Mouse (Mus musculus) thymus, postnatal 25 days (tissue): ENCODE measurements at regions not wholly inside any gene's neighbourhood (a gene's known extent, or its start where the extent isn't known, plus 50 kb on each side); places are given as distances from the start of the nearest gene placed in this dataset.
A peak's percentile ranks its signal among the peaks of the same experiment; 100 is the strongest.

Experiments used
- DNase-seq: peaks from one replicate; pipeline ENCODE4 v3.0.0; 2022

DNA sequence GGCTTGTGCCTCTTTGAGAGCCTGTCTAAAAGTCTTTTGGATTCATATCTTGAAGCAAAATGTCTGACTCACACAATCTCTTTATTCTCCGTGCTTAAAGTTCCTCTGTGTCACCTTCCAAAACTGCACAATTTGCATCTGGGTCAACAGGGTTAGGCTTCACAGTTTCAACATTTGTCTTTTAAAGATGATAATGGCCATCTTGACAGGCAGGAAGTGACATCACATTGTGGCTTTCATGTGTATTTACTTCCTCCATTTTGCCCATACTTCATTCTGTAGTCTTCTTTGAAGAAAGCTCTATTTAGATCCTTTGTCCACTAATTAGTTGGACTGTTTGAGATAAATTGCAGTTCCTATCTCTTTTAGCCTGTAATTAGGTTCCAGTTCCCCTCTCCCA is 135.1 kb downstream of the Ndufa10 start:
- no peak for DNase-seq

DNA sequence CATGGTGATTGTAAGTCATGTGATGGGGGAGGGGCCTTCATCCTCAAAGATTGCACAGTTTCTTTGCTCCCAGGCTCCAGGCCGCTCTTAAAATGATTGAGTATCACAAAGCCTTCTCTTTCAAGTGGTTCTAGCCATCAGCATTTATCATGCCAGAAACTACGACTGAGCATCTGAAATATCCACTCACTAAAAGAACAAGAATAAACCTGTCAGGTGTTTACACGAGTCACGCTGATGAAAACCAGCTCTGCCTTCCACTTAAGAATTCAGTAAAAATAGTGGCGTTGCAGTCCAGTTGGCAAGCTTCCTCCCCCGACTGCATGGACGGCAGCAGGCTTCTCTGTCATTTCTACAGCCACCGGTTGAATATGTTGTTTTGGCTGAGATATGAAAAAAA is 136.2 kb downstream of the Ndufa10 start:
- DNase-seq = no peak

DNA sequence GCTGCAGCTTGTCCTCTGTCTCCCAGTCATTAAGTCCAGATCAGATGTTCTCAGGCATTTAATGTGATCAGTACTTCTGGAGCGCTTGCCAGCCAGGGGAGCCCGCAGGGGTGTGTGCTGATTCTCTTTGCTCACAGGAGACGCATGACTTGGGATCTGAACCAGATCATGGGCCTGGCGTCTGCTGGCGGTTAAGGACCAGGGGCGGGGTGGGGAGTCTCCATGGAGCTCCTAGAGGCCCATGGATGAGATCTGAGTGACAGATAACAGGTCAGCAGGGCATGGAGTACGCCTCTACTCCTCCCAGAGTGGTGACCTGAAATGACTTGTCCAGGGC is 136.7 kb upstream of the Hdac4 start:
- DNase-seq = no peak

DNA sequence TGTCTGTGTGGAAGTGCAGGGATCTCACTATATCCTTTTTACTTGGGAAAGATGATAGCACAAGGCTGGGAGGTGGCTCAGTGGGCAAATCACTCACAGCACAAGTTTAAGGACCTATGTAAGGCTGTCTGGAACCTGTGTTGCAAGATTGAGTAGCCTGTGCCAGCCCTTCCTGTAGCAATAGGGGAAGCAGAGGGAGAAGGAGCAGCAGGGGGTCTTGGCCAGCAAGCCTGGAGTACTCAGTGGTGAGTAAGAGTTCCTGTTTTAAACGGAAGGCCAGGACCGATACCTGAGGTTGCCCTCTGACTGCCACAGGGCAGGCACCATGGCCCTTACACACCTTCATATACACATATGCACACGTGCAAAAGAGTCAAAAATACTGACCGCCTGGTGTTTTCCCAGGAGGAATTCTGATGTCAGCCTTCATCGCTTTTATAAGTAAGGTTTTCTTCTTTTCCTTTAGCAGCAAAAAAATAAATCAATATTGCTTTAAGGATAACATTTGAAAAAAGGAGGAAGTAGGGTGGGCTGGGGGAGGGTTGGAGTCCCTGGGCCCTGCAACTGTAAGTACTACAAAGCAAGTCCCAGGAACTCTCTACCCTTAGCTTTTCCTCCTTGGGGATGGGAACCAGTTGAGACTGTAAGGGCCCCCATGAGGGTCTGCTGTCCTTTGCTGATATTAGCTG is 136.2 kb upstream of the Hdac4 start:
- DNase-seq = no peak

DNA sequence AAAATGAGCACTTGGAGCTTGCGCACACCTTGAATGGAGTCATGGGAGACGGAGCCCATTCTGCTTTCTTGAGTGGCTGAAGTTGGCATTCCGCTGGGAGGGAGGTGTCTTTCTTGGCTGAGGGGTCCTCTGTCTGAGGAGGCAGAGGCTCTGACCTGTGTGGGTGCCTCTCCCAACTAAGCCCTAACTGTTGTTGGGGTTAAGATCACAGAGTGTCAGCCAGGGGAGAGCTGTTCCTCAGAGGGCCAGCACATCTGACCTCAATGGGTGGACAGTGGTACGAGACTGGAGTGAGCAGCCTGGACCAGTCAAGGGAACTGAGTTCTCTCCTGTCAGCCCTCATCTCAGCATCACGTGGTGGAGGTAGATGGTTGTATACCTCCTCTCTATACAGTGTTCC is 134.7 kb upstream of the Hdac4 start:
- no peak for DNase-seq

DNA sequence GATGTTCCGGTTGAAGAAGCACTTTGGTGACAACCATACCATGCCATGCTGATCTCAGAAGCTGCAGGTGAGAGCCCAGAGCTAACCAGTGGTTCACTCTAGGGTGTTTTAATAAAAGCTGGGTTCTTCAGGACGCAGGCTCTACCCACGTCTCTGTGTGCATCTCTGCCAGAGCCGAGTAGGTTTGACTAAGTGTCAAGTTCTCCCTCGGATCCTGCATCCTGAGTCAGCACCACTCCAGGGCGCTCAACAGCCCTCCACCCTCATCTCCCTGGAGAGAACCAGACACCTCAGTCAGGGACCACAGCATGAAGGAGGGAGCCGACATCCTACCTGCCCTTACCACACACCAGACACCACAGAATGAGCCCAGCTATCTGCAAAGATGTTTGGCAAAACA is 134.0 kb upstream of the Hdac4 start:
- no peak for DNase-seq

DNA sequence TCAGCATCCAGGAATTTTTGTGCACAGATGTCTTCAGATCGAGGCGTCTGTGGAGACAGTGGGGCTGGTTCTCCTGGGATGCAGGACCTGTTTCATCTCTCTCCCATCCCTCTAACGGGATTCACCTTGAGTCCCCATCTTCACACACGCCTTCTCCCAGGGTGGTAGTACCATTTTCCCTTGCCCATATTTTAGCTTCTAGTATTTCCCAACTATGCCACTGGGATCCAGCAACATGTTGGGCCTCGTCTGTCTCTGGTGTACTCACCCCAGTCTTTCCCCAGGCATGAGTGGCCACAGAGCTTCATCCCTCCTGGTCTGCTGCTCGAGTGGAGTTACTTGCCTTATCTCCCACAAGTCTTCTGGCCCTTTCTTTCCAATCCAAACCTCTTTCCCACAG is 131.6 kb upstream of the Hdac4 start:
- DNase-seq = no peak

DNA sequence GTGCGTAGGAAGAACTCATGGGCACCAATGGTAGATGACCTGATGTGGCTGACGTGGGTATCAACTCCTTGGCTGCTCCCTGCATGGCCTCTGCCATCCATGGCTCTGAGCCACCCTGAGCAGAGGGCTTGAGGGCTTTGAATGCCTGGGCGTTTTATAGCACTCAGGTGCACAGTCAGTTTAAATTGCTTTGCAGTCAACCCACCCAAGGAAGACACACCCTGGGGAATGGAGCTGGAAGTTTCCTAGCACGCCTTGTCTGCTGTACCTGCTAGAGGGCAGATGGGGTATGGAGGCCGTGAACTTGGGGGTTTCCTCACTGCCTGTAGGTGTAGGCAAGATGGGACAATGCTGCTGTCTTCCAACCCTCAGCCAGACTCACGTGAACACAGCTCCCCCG is 129.8 kb upstream of the Hdac4 start:
- DNase-seq = no peak

DNA sequence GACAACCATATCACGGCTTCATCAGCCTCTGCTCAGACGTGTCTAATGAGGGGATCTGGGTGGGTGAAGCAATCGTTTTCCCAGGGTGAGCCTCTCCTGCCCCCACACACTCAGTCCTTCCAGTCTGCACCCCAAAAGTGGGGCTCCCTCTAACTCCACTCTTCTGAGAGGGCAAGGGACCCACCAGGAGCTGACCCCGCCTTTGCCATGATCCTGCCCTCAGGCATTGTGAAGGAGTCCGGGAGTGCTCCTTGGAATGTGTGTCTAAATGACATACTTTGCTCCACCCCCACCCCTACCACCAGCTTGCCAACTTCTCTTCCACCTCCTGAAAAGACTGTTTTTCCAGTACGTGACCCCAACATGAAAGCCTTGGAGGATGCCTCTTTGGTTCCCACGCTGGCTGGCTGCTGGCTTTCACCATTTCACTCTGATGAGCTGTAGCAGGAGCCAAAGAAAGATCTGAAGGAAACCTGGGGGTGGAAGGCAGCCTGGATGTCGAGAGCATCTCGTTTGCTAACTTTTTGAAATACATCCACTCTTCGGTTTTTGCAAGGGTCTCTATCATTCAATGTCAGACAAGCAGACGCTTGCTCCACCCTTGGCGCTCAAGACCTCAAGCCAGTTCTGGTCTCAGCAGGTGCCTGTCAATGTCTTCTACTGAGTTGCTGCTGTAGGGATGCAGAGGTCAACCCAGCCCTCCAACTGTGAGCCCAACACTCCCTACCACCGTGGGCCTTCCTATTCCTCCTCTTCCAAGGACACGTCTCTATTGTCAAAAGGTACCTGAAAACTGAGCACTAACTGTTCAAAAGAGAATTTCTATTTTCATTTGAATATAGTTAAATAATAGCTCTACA is 128.8 kb upstream of the Hdac4 start:
- no peak for DNase-seq

DNA sequence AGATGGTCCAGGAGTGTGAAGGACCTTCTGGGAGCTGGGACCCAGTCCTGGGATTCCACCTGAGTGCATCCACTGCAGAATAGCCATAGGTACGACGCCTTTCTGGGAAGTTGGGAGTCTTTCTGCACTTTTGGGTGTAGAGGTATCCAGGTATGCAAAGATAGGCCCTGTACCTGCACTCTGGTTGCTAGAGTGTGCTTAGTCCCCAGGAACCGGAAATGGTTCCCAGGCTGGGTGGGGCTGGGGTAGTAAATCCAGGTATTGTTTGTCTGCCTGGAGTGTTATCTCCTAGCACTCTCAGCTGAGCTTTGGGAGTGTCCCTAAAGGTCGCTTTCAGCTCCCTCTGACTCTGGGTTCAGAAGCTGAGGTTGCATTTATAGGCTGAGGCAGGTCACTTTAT is 121.6 kb upstream of the Hdac4 start:
- no peak for DNase-seq

DNA sequence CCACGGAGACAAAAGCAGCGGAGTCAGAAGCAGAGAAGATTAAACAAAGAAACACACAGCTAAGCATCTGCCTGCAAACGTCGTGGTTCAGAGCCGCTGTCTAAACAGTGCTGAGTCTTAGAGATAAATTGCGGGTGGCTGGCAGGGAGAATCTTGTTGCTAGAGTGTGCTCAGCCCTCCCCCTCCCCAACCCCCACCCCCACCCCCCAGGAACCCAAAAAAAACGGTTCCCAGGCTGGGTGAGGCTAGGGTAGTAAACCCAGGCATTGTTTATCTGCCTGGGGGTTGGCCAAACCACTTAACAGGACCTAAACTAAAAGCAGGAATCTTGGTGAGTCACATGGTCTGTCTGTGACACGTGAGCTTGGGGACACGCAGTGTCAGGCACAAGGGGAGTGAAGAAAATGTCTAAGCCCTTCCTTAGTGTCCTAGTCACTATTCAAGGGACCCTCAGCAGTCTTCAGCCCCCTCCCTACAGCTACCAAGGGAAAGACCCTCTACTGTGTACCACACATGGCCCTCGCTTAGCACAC is 120.8 kb upstream of the Hdac4 start:
- no peak for DNase-seq

DNA sequence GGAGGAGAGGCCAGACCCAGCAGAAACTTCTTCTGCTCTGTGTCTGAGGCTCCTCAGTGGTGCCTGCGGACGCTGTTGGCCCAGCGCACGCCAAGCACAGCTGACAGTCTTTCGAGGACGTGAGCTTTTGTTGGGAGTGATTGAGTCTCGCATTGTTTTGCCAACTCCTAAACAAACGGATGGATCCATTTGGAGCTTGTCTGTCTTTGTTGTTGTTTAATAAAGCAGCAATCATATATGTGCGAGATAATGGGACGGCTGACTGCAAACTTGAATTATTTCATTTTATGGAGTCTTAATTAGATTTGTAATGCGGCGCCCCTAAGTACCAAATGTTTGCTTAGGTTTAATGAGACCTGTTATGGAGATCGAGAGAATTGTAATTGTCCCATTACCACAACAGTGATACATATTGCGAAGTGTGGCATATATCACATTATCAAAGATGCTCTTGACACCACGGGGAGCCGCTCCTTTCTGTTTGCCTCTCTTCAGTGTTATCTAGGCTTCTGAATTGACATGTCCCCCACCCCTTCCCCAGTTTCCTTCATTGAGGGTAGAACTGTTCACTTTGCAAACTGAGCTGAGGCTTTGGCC is 117.6 kb upstream of the Hdac4 start:
- DNase-seq = no peak

DNA sequence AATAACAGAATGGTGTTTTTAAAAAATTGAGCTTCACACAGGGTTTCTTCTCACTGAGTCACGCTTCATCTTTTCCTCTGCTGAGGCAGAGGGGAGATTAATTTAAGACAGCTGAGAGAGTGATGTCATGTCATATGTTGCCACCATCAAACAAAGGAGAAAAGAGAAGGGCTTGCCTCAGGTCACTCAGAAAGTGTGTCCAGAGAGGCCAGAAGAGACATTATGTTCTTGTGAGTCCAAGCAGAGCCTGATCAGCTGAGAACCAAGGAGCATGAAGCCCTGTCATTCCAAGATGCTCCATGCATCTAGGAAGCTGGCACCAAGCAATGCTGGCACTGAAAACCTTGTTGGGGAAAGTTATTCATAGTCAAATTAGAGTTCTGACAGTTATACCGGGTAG is 114.4 kb upstream of the Hdac4 start:
- no peak for DNase-seq

DNA sequence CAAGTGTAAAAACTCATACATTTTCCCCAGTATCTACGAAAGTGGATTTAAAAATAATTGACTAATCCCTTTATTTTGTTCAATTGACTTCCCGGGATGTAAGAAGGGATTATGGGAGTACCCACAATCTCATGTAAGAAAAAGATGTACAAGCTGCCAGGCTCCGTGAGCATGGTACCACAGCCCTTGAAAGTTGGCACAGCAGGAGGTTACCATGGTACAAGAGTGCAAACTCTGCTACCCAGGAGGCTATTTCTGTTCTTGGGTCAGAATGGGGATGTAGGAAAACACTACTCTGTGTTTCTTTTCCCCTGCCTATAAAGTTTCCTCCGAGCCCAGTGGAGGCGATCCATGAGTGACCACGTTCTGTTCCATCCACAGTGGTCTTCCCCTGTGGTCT is 113.9 kb upstream of the Hdac4 start:
- no peak for DNase-seq

DNA sequence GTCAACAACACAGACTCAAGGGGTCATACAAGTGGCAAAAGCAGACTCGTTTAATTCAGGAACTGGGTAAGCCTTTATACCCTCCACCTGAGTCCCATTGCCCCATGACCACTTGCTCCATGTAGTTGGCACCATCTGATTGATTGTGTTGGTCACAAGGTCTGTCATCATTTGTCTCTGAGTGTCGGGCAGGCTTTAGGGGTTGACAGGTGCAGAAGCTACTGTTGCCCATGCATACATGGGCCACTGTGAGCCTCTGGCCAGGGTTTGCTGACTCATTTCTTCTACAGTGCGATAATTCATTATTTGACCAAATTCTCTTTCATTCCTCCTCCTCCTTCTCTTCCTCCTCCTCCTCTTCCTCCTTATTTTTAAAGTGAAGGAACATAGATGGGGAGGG is 113.0 kb upstream of the Hdac4 start:
- no peak for DNase-seq

DNA sequence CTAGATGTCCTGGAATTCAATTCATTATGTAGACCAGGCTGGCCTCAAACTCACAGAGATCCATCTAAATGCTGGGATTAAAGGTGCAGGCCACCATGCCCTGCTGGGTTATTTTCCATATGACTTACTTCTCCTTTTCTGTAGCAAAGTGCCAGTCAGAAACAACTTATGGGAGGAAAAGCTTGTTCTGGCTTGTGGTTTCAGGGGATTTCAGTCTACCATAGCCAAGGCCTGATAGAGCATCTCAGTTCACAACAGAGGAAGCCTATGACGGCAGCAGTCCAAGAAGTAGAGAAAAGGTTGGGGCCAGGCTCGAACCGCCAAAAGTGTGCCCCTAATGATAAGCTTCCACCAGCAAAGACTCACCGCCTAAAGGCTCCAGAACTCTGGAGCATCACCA is 110.5 kb upstream of the Hdac4 start:
- DNase-seq = no peak

DNA sequence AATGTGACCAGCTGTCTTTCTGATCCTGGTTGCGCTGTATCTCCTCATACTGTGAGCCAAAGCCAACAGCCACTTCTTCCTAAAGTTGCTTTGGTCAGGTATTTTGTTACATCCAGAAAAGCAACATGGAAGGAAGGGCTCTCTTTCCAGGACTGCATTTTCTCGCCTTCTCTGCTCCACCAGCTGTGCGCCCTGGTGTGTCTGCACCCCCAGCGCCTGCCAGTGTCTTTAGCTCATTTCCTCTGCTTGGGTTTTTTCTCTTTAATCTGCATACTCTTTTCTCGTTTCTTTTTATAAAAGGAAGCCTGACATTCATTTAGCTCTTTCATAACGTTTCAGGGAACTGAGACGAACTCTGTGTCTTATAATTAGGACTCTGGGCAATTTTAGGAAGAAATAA is 103.5 kb upstream of the Hdac4 start:
- peak; percentile 49 for DNase-seq

DNA sequence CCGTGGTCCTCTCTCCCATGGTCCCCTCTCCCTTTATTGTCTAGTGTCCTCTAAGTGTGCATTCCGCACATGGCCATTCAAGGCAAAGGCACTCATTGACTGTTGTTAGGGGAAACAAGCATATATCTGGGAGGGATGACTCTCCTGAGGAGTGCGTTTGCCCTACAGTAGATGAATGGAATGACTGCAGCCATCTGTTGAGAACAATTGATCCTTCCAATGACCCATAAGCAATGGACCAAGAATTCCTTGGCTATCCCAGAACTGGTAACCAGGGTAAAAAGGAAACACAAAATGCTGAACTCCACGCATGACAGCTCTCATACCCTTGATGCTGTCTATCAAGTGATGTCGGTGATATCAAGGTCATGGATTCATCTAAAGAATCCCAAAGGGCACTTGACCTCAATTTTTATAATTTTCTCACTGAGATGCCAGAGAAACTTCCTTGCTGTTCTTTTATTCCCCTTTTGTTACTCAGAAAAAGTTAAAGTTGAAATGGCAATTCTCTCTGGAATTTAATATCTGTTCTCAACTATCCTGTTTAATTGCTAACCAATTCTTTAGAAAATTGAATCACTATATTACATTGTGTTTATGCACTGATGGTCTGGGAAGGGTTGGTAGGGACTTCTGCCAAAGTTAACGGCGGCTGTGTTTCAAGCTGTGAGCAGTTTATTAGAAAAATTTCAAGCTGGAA is 97.3 kb upstream of the Hdac4 start:
- DNase-seq = no peak

DNA sequence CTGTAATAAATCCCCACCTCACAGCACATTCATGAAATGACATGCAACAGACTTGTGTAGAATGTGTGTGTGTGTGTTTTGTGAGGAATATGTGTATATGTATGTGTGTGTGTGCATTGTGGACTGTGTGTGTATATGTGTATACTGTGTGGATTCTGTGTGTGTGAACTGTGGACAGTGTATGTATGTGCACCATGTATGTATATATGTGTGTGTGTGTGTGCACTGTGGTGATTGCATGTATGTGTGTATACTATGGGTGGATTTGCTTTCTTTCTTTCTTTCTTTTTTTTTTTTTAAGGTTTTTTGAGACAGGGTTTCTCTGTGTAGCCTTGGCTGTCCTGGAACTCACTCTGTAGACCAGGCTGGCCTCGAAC is 91.5 kb upstream of the Hdac4 start:
- DNase-seq = no peak

DNA sequence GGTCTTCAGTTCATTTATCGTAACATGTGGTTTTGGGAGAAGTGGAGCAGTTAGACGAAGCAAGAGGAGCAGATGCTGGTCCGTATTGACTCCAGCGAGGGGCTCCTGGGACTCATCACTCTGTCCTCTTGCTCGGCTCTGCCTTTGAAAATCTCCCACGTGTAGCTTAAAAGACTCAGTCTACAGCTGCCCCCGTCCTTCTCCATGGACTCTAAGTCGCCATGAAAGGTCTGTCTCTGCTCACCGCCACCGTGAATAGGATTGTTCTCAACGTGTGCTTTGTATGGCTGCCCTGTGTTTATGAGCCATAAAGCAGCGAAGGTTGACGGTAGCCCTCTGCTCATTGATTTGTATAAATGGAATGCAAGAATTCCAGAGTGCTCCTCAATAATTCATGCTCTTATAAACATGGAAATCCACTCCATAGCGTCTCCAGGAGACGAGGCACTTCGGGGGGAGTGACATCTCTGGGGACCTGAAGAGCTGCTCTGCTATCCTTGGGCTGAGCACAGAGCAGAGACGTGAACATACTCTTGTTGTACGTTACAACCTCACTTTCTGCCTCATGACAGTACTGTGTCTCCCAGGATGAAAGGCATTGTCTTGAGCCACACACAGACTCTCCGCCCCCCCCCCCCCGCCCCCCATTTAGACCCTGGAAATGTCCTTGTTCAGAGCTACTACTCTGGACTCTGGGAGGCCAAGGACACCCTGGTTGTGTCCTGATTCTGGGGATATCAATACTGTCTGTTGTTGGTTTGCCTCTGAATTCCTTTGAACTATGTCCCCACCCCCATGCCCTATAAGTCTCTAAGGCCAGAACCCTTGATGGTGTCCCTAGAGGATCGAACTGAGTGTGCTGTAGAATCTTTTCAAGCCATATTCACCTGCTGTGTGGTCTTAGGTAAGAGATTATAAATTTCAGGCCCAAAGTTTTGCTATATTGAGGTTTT is 90.8 kb upstream of the Hdac4 start:
- DNase-seq = no peak

DNA sequence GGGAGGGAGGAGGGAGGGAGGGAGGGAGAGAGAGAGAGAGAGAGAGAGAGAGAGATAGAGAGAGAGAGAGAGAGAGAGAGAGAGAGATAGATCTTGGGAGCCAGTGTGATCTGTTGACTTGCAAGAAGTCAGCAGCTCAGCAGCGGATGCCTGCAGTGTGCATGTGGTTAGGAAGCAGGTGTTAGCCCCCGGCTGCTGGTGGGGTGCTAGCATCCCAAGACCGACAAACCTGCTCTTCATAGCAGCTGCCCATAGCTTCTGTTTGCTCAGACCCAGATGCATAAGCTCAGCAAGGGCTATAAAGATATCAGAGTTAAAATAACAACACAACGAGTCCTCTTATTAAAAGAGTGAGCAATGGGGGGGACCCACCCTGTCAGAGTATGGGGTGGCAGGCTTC is 88.7 kb upstream of the Hdac4 start:
- DNase-seq = peak; percentile 46

DNA sequence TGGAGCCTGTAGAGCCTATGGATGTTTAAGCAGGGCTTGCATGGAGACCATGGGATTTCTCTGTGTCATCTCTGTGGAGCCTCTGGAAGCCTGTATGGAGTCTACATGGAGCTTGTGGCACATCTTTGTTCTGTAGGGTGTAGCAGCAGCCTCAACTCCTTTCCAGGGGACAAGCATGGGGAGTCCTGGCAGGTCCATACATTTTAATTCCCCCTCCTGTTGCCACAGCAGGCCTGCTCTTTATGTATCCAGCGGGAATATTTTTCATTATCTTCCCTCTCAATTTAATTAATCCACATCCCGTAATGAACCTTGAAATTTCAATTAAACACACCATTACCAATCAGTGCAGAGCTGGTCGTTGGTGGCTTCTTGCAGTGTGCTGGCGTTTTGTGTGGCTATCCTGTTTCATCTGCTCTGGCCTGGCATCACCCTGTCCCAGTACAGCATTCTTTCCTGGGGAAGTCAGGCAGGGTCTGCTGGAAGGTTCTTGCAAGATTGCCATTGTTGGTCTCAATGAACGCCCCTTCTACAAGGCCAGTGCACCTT is 81.8 kb upstream of the Hdac4 start:
- DNase-seq = no peak
